Mouse (Mus musculus): ENCODE results near the gene Kcnk12.

GRCm38 (mm10) chr17:87700101-87700500 lies 97.7 kb downstream of the Kcnk12 start:
- TF ChIP-seq ETS1 (conservative IDR thresholded peaks at IDR 0.05; ENCODE audit: low read depth, low read length) (no peak), MAX (IDR thresholded peaks at IDR 0.05; ENCODE audit: low read length) (no peak), CTCF (conservative IDR thresholded peaks at IDR 0.05 in 1 of 2, IDR thresholded peaks at IDR 0.05 in 1 of 2; ENCODE audit: low read depth in 2 of 2, low read length in 2 of 2) (no peak), USF1 (IDR thresholded peaks at IDR 0.05; ENCODE audit: low read depth, low read length) (no peak)
